Mouse (Mus musculus): ENCODE results near the gene Mrm1. TPM values are rescaled to one million over a fixed set of nuclear protein-coding genes. Genes with fewer than 3 reads are reported as not detected.

The Mrm1 gene
- polyA plus RNA-seq (2015; fragmentation: Nextera tagmentation; extraction: Ambion mirVana) = 7.1 and 8.9 TPM in 2 replicates

GRCm38 (mm10) chr11:84818961-84819692 is at the start of gene Mrm1:
Gene Mrm1, minus strand, starts transcription at chr11:84819515.
- peak within 1 kb of the TSS; percentile 74 for H3K9ac ChIP-seq (ENCODE audit: low read depth, low read length)
- no peaks in the 10 kb centered on the region for H3K4me1 ChIP-seq (replicated peaks; ENCODE audit: control insufficient read depth, insufficient read depth, low read length)
- H3K27ac ChIP-seq (ENCODE audit: low read depth, low read length) = peak within 1 kb of the TSS; percentile 92
- no peaks in the 10 kb centered on the region for H3K27me3 ChIP-seq (replicated peaks; ENCODE audit: control insufficient read depth, insufficient read depth, low read length)
- H3K36me3 ChIP-seq (ENCODE audit: control insufficient read depth, insufficient read depth) = peaks cover 28% of the 10 kb centered on the region
- H3K4me2 ChIP-seq (replicated peaks; ENCODE audit: low read depth) = peak within 1 kb of the TSS; percentile 100
- H3K4me3 ChIP-seq (ENCODE audit: low read depth, low read length) = peak within 1 kb of the TSS; percentile 76
- peak; percentile 87 for ATAC-seq
- no peaks in the 10 kb centered on the region for H3K9me3 ChIP-seq (ENCODE audit: control insufficient read depth)
- under 1% methylated on average over 55 of the region's 55 CpGs for WGBS
- TF ChIP-seq CTCF (IDR thresholded peaks at IDR 0.05; ENCODE audit: low read depth) = peak; percentile 97

GRCm38 (mm10) chr11:84868786-84869259 is 49.5 kb upstream of the Mrm1 start:
- TF ChIP-seq CTCF (IDR thresholded peaks at IDR 0.05; ENCODE audit: low read depth) = no peak
- H3K27ac ChIP-seq (ENCODE audit: low read depth, low read length) = peak overlapping the region; percentile 100
- H3K4me2 ChIP-seq (replicated peaks; ENCODE audit: low read depth) = peak overlapping the region; percentile 71
- H3K9me3 ChIP-seq (ENCODE audit: control insufficient read depth) = no peaks in the 10 kb centered on the region
- no peak for ATAC-seq
- peak overlapping the region; percentile 68 for H3K4me3 ChIP-seq (ENCODE audit: low read depth, low read length)
- peak overlapping the region; percentile 79 for H3K9ac ChIP-seq (ENCODE audit: low read depth, low read length)
- H3K36me3 ChIP-seq (ENCODE audit: control insufficient read depth, insufficient read depth) = no peaks in the 10 kb centered on the region
- no peaks in the 10 kb centered on the region for H3K27me3 ChIP-seq (replicated peaks; ENCODE audit: control insufficient read depth, insufficient read depth, low read length)
- no peaks in the 10 kb centered on the region for H3K4me1 ChIP-seq (replicated peaks; ENCODE audit: control insufficient read depth, insufficient read depth, low read length)
- WGBS = 2% methylated on average over 7 of the region's 7 CpGs

GRCm38 (mm10) chr11:84867586-84867985 is 48.3 kb upstream of the Mrm1 start:
- Histone ChIP-seq H3K9me3 (ENCODE audit: control insufficient read depth) (no peaks in the 10 kb centered on the region), H3K4me1 (replicated peaks; ENCODE audit: control insufficient read depth, insufficient read depth, low read length) (no peaks in the 10 kb centered on the region), H3K4me2 (replicated peaks; ENCODE audit: low read depth) (peak overlapping the region; percentile 71), H3K9ac (ENCODE audit: low read depth, low read length) (no peak overlapping the region; the same call in 1 of the 2 replicates), H3K27ac (ENCODE audit: low read depth, low read length) (no peak overlapping the region), H3K27me3 (replicated peaks; ENCODE audit: control insufficient read depth, insufficient read depth, low read length) (no peaks in the 10 kb centered on the region), H3K4me3 (ENCODE audit: low read depth, low read length) (peak overlapping the region; percentile 18), H3K36me3 (ENCODE audit: control insufficient read depth, insufficient read depth) (no peaks in the 10 kb centered on the region)
- 46% methylated on average over 2 of the region's 2 CpGs for WGBS
- no peak for TF ChIP-seq CTCF (IDR thresholded peaks at IDR 0.05; ENCODE audit: low read depth)
- no peak for ATAC-seq

GRCm38 (mm10) chr11:84865268-84865667 is 46.0 kb upstream of the Mrm1 start:
- no peak for TF ChIP-seq CTCF (IDR thresholded peaks at IDR 0.05; ENCODE audit: low read depth)
- Histone ChIP-seq H3K27me3 (replicated peaks; ENCODE audit: control insufficient read depth, insufficient read depth, low read length) (no peaks in the 10 kb centered on the region), H3K9ac (ENCODE audit: low read depth, low read length) (no peak overlapping the region), H3K4me2 (replicated peaks; ENCODE audit: low read depth) (no peak overlapping the region), H3K36me3 (ENCODE audit: control insufficient read depth, insufficient read depth) (peaks cover 12% of the 10 kb centered on the region; the same call in 1 of the 2 replicates), H3K4me1 (replicated peaks; ENCODE audit: control insufficient read depth, insufficient read depth, low read length) (no peaks in the 10 kb centered on the region), H3K27ac (ENCODE audit: low read depth, low read length) (no peak overlapping the region), H3K9me3 (ENCODE audit: control insufficient read depth) (no peaks in the 10 kb centered on the region), H3K4me3 (ENCODE audit: low read depth, low read length) (no peak overlapping the region)
- ATAC-seq = no peak
- WGBS = 32% methylated on average over 2 of the region's 2 CpGs

- H3K9ac ChIP-seq (ENCODE audit: low read depth, low read length) = no peak overlapping the region
- no peaks in the 10 kb centered on the region for H3K4me1 ChIP-seq (replicated peaks; ENCODE audit: control insufficient read depth, insufficient read depth, low read length)
- no peaks in the 10 kb centered on the region for H3K9me3 ChIP-seq (ENCODE audit: control insufficient read depth)
- H3K36me3 ChIP-seq (ENCODE audit: control insufficient read depth, insufficient read depth) = peaks cover 61% of the 10 kb centered on the region
- no peak for TF ChIP-seq CTCF (IDR thresholded peaks at IDR 0.05; ENCODE audit: low read depth)
- H3K4me3 ChIP-seq (ENCODE audit: low read depth, low read length) = no peak overlapping the region
- ATAC-seq = no peak
- no peaks in the 10 kb centered on the region for H3K27me3 ChIP-seq (replicated peaks; ENCODE audit: control insufficient read depth, insufficient read depth, low read length)
- 90% methylated on average over 6 of the region's 6 CpGs for WGBS
- no peak overlapping the region for H3K27ac ChIP-seq (ENCODE audit: low read depth, low read length)
- H3K4me2 ChIP-seq (replicated peaks; ENCODE audit: low read depth) = no peak overlapping the region
These were observed 36.0 kb upstream of the Mrm1 start for GRCm38 (mm10) chr11:84855285-84855684.

- ATAC-seq = no peak
- Histone ChIP-seq H3K4me1 (replicated peaks; ENCODE audit: control insufficient read depth, insufficient read depth, low read length) (no peaks in the 10 kb centered on the region), H3K27ac (ENCODE audit: low read depth, low read length) (no peak overlapping the region), H3K4me2 (replicated peaks; ENCODE audit: low read depth) (no peak overlapping the region), H3K9ac (ENCODE audit: low read depth, low read length) (no peak overlapping the region), H3K9me3 (ENCODE audit: control insufficient read depth) (no peaks in the 10 kb centered on the region), H3K27me3 (replicated peaks; ENCODE audit: control insufficient read depth, insufficient read depth, low read length) (no peaks in the 10 kb centered on the region), H3K36me3 (ENCODE audit: control insufficient read depth, insufficient read depth) (peaks cover 46% of the 10 kb centered on the region), H3K4me3 (ENCODE audit: low read depth, low read length) (no peak overlapping the region)
- TF ChIP-seq CTCF (IDR thresholded peaks at IDR 0.05; ENCODE audit: low read depth) = no peak
- WGBS = 89% methylated on average over 7 of the region's 7 CpGs
These were observed 28.3 kb upstream of the Mrm1 start for GRCm38 (mm10) chr11:84847475-84848090.
